Mouse (Mus musculus) kidney, adult 18-20 months (tissue): Measurements from ENCODE around the gene Gpd2.

Source experiments
- DNase-seq: peaks from one replicate; pipeline ENCODE4 v3.0.0; 2021

Gpd2 gene

GRCm38 (mm10) chr2:57237475-57237919 lies at the start of gene Gpd2:
Gene Gpd2 (plus strand): TSS chr2:57237635.
- DNase-seq, result no peak

DNA sequence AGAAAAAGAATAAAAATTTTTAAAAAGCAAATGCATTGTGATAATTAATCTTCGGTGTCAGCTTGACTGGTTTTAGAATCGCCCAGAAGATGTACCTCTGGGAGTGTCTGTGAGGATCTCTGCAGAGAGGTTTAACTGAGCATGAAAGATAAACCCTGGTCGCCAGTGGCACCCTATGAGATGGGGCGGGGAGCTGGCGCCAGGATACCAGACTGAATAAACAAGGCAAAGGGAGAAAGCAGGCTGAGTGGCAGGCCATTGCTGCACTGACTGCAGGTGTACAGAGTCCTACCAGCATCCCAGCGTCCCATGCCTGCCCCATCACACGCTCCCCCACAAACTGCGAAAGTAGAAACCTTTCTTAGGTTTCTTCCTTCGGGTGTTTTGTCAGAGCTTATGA lies 49.2 kb upstream of the Gpd2 start:
- no peak for DNase-seq

- no peak for DNase-seq
Observed at GRCm38 (mm10) chr2:57190884-57191283, 46.6 kb upstream of the Gpd2 start.

GRCm38 (mm10) chr2:57199046-57199445 lies 38.4 kb upstream of the Gpd2 start:
- no peak for DNase-seq

GRCm38 (mm10) chr2:57208472-57209083 lies 28.9 kb upstream of the Gpd2 start:
- DNase-seq, result no peak

GRCm38 (mm10) chr2:57211049-57212001 lies 26.1 kb upstream of the Gpd2 start:
- no peak for DNase-seq

DNA sequence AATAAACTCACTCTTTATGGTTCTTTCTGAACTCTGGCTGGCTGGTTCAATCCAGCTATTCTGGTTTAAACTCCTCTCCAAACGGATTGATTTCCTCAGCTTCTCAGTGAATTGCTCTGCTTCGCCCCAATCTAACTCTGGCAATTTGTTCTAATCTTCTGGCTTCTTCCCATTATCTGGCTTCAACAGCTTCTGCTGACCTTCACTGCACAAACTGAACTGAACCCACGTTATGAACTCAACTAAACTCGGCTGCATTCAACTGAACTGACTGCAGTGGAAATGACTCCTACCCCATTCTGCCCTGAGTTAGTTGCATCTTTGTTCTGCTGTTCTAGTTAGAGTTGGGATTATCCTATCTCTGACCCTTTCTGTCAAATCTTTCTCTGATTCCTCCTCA lies 24.1 kb upstream of the Gpd2 start:
- DNase-seq, result no peak

- no peak for DNase-seq
Observed at GRCm38 (mm10) chr2:57223288-57224026, 14.0 kb upstream of the Gpd2 start.

- DNase-seq, result no peak
Observed at GRCm38 (mm10) chr2:57225236-57225635, 12.2 kb upstream of the Gpd2 start.

- DNase-seq, result no peak
Observed at GRCm38 (mm10) chr2:57227425-57227824, 10.0 kb upstream of the Gpd2 start.

DNA sequence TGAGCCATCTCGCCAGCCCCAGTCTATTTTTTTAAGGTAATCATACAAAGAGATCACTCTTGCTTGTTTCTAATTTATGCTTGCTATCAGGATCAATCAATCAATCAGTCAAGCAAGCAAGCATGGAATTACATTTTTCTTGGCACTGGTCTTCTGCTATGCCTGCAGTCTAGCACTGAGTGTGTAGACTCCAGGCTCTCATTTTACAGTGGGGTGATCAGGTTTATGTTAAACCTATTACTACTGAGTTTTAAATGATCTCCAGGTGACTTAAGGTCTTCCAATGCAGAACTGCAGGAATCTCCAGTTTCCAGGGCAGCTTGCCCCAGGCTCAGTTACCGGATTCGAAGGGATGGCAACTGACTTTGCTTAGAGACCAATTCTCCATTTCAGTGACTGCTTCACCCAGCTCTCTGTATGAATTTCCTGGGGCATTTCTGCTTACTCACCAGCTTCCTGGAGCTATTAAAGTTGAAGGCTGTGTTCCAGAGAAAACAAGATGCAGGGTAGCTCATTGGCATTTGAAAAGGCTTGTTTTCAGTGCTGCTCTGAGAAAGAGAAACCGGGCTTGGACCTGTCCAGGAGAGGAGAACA lies 7.7 kb upstream of the Gpd2 start:
- no peak for DNase-seq

DNA sequence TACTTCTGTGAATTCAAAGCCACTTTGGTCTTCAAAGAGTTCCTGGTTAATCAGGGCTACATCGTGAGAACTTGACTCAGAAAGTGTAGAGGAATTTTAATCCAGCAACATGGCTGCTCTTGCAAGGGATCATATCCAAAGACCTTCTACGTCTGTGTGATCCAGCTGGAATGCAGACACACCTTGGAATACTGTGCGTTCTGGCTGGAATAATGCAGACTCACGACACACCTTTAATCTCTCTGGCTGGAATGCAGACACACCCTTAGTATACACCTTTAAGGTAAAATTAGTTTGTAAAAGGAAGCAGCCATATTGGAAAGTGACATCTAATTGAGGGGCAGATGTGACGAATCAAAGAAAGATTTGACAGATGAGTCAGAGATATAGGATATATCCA lies 6.0 kb upstream of the Gpd2 start:
- DNase-seq, result no peak

DNA sequence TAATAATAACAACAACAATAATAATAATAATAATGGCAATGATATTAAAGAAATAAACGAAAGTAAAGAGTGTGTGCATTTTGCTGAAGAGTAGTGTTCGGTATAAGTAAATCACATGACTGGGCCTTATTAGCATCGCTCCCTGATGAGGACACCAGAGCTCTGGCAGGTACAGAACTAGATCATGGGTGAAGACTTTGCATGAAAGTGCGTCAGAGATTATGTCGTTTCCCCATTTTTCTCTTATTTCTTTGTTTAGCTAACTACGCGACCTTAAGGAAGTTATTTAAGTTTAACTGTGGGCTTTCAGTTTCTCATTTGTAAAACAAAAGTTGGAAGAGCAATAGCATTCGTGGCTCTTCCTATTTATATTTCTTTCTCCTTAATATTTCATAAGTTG lies 5.1 kb upstream of the Gpd2 start:
- no peak for DNase-seq

- DNase-seq, result no peak
Observed at GRCm38 (mm10) chr2:57236246-57236645, 1.2 kb upstream of the Gpd2 start.

DNA sequence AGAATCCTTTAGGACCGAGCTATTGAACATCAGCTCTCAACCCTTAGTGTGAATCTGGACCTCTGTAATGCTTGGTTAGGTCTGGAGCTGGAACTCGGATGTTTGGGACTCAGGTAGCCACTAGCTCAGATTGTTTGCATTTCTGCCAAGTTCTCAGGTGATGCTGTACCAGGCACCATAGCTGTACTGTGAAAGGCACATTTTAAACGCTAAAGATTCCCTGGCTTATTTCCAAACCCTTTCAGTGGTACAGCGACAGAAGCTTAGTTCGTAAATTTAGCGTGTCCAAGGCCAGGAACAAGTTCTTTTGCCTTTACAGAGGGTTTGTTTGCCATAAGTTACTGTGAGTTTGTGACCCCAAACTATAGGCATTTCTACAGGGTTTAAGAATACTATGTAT lies 409 bp upstream of the Gpd2 start:
- DNase-seq, result no peak

DNA sequence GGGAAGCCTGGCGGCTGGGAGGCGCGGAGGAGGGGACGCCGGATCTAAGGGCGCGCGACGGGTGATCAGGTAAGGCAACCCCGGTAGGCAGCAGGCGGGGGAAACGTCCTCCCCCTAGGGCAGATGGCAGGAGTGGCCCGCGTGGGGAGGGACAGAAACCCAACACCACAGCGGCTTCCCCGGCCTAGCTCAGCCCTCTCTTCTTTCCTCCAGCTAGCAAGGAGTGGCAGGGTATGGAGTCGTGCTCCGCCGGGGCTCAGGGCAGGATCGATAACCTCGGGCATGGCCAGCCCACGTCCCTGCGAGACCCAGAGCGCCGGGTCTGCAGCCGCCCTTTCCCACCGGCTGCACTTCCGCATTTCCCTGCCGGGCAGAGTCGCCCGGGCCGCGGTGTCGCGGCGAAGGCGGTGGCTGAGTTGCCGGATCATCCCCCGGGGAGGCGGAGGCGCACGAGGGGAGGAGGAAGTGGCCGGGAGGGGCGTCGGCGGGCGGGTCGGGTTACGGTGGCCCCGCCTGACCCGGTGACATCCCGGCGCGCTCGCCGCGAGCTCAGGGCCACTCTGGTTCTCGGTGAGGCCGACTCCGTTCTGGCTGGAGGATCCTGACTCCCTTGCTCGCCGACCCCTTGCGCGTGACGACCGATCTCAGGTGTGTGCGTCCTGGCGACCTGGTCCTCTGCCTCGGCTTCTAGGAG lies 632 bp downstream of the Gpd2 start:
- peak; percentile 90 for DNase-seq

GRCm38 (mm10) chr2:57238614-57239165 lies 1.3 kb downstream of the Gpd2 start:
- DNase-seq, result no peak

DNA sequence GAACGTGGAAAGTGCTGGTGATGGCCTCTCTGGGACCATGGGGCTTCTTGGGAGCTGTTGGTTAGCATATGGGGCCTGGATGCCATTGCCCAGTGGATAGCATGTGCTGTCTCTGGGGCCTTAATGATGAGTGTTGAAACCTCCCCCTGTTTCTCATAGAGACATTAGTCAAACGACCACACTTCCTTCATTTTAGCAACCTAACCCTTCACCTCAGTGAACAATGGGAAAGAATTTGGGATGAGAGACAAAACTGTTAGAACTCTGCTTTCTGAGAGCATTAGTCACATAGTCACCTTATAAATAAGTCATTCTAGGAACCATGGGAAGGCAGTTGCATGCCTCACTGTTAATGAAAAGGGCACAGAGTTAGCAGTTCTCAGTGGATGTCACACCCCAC lies 1.9 kb downstream of the Gpd2 start:
- no peak for DNase-seq

- no peak for DNase-seq
Observed at GRCm38 (mm10) chr2:57243987-57244386, 6.6 kb downstream of the Gpd2 start.

GRCm38 (mm10) chr2:57245721-57246328 lies 8.4 kb downstream of the Gpd2 start:
- DNase-seq, result no peak

DNA sequence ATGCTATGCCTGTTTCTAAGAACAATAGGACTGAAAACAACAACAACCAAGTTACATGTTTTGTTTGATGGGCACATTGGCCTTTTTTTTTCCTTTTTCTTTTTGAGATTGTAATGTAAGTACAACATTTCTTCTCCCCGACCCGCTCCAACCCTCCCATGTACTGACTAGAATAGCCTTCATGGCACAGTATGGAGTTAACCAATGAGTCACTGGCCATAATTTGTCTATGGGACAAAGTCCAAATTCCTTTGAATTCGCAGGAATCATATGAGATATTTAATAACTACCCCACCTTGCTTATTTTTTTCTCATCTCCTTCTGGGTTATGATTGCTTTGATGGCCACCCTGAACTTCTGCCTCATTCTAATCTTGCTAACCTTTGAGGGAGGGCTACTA lies 12.7 kb downstream of the Gpd2 start:
- DNase-seq, result no peak
